Mouse (Mus musculus) limb, embryonic 13.5 days (tissue): Measurements from ENCODE around the gene Tenm2. TPM values are rescaled to one million over a fixed set of nuclear protein-coding genes. Genes with fewer than 3 reads are reported as not detected.

Source experiments
- ATAC-seq: fragments of 200-750 bp; cut with Nextera tagmentation; 2 replicates; pipeline ENCODE4 v1.8.0; 2017; ENCODE audit warnings: low read depth, moderate number of reproducible peaks, moderate TSS enrichment; ENCODE audit not compliant: low FRiP score
- H3K27ac ChIP-seq: fragments of 300-500 bp; sonication (generic); 2 replicates; pipeline ENCODE4 v1.5.1; 2015; ENCODE audit warnings: inconsistent platforms, mild to moderate bottlenecking, moderate library complexity
- H3K27me3 ChIP-seq: fragments of 300-500 bp; sonication (generic); 2 replicates; pipeline ENCODE4 v1.6.1; 2015; ENCODE audit warnings: mild to moderate bottlenecking, inconsistent platforms
- H3K36me3 ChIP-seq: fragments of 300-500 bp; sonication (generic); 2 replicates; pipeline ENCODE4 v1.6.1; 2015; ENCODE audit warnings: inconsistent platforms, mild to moderate bottlenecking, moderate library complexity
- H3K4me1 ChIP-seq: fragments of 300-500 bp; sonication (generic); 2 replicates; pipeline ENCODE4 v1.6.1; 2015; ENCODE audit warnings: inconsistent platforms
- H3K4me2 ChIP-seq: fragments of 300-500 bp; sonication (generic); replicated peaks from 2 replicates; pipeline ENCODE4 v1.6.1; 2015; ENCODE audit warnings: inconsistent platforms, mild to moderate bottlenecking, moderate library complexity
- H3K4me3 ChIP-seq: fragments of 300-500 bp; sonication (generic); 2 replicates; pipeline ENCODE4 v1.5.1; 2015; ENCODE audit warnings: moderate library complexity, mild to moderate bottlenecking, inconsistent platforms
- H3K9ac ChIP-seq: fragments of 300-500 bp; sonication (generic); 2 replicates; pipeline ENCODE4 v1.6.1; 2015; ENCODE audit warnings: mild to moderate bottlenecking, inconsistent platforms
- H3K9me3 ChIP-seq: fragments of 300-500 bp; sonication (generic); 2 replicates; pipeline ENCODE4 v1.6.1; 2016; ENCODE audit warnings: inconsistent platforms
- WGBS: fragments of 180-500 bp; shearing (Covaris S2); methylation state at CpG from one replicate; pipeline ENCODE4 v1.1.7; 2015; 5-methylcytosine and 5-hydroxymethylcytosine counted together
- polyA plus RNA-seq: library from polyadenylated mRNA; unstranded; fragments of >200 nt; fragmentation: Nextera tagmentation; extraction: Ambion mirVana; gene quantifications from 2 replicates; pipeline ENCODE4 v1.2.1, GENCODE M21; 2015

Gene Tenm2
- polyA plus RNA-seq, 1 experiment from 2014 or later: 6.4 TPM

DNA sequence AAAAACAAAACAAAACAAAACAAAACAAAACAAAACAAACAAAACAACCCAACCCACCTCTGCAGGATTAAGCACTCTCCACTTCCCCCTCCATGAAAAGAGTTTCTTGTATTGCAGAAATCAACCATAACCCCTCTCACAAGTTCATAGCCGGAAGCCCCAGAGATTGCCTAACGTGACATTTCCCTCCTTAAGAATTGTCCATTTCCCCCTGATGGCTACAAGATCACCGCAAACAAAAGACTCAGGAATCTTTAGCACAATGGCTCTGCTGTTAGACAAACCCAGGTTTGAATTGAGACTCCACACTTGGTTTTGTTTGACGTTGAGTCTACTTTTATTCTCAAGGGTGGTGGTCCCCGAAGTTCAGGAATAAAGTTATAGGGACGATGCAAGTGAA lies 1063.2 kb downstream of the Tenm2 start:
- H3K36me3 ChIP-seq: no peaks in the 10 kb centered on the region
- peaks cover 15% of the 10 kb centered on the region; the same call in 1 of the 2 replicates for H3K4me1 ChIP-seq
- no peaks in the 10 kb centered on the region for H3K27me3 ChIP-seq
- no peak overlapping the region for H3K4me3 ChIP-seq
- no peaks in the 10 kb centered on the region; the same call in 1 of the 2 replicates for H3K9me3 ChIP-seq
- no peak for ATAC-seq
- H3K27ac ChIP-seq: no peak overlapping the region
- no peak overlapping the region for H3K4me2 ChIP-seq
- no peak overlapping the region for H3K9ac ChIP-seq
- 86% methylated on average over 6 of the region's 6 CpGs for WGBS

DNA sequence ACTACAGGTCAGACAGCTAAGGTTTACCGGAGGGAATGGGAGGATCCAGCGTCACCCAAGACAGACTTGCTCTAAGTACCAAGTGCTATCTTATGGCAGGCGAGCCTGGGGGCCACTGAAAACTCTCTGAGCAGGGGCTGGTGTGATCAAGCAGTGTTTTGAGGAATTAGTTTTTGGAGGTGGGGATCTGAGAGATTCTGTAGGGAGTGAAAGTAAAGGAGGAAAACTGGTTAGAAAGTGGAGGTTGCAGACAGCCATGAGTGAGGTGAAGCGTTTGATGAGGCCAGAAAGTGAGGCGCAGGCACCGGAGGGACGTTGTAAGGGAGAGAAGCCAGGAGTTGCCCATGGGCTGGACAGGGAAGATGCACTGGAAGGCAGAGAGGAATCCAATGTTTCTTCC lies 1063.8 kb downstream of the Tenm2 start:
- peaks cover 15% of the 10 kb centered on the region; the same call in 1 of the 2 replicates for H3K4me1 ChIP-seq
- H3K4me3 ChIP-seq: no peak overlapping the region
- no peak overlapping the region for H3K9ac ChIP-seq
- ATAC-seq: no peak
- no peak overlapping the region for H3K27ac ChIP-seq
- no peaks in the 10 kb centered on the region for H3K36me3 ChIP-seq
- H3K4me2 ChIP-seq: no peak overlapping the region
- 89% methylated on average over 7 of the region's 7 CpGs for WGBS
- H3K9me3 ChIP-seq: no peaks in the 10 kb centered on the region; the same call in 1 of the 2 replicates
- no peaks in the 10 kb centered on the region for H3K27me3 ChIP-seq

DNA sequence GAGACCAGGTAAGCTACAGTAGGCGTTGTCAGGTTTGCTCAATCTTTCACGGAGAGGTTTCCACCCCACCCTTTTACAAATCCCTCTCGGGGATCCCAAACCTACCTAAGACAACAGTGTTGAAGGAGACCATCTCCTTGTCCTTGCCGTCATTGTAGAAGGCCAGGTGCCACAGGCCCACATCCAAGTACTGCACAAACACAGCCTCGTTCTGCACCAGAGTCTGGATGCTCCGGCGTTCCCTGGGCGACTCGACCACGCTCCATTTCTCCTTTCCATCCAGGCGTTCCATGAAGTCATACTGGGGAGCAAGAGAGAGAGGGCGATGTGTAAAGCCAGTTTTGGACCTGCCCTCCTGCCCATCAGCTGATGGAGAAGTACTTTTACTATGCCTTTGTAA lies 1064.5 kb downstream of the Tenm2 start:
- no peak overlapping the region for H3K9ac ChIP-seq
- no peak overlapping the region for H3K4me2 ChIP-seq
- no peaks in the 10 kb centered on the region for H3K36me3 ChIP-seq
- H3K4me1 ChIP-seq: peaks cover 15% of the 10 kb centered on the region; the same call in 1 of the 2 replicates
- no peaks in the 10 kb centered on the region for H3K27me3 ChIP-seq
- H3K27ac ChIP-seq: no peak overlapping the region
- ATAC-seq: no peak
- H3K4me3 ChIP-seq: no peak overlapping the region
- 90% methylated on average over 12 of the region's 12 CpGs for WGBS
- H3K9me3 ChIP-seq: no peaks in the 10 kb centered on the region; the same call in 1 of the 2 replicates

DNA sequence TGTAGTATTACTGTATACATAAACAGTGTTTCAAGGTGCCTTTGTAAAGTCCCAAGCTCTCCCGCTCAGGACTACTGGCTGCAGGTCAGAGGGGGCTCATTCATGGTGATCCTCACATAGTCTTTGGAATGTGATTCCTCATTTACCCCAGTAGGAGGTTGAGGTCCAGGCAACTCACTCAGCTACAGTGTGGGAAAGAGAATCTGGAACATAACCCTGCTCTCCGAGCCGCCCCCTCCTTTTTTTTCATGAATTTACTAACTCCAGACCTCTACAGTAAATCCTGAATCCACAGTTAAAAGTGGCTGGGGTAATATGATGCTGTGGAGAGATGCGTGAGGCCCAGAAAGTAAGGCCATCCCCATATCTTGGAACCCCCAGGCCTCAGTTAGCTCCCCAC lies 1066.0 kb downstream of the Tenm2 start:
- Histone ChIP-seq H3K4me1 (peaks cover 6% of the 10 kb centered on the region; the same call in 1 of the 2 replicates), H3K27ac (no peak overlapping the region), H3K9ac (no peak overlapping the region), H3K36me3 (no peaks in the 10 kb centered on the region), H3K27me3 (no peaks in the 10 kb centered on the region), H3K4me2 (no peak overlapping the region), H3K4me3 (no peak overlapping the region), H3K9me3 (no peaks in the 10 kb centered on the region; the same call in 1 of the 2 replicates)
- WGBS: 47% methylated on average over 4 of the region's 4 CpGs
- peak; percentile 77 for ATAC-seq

DNA sequence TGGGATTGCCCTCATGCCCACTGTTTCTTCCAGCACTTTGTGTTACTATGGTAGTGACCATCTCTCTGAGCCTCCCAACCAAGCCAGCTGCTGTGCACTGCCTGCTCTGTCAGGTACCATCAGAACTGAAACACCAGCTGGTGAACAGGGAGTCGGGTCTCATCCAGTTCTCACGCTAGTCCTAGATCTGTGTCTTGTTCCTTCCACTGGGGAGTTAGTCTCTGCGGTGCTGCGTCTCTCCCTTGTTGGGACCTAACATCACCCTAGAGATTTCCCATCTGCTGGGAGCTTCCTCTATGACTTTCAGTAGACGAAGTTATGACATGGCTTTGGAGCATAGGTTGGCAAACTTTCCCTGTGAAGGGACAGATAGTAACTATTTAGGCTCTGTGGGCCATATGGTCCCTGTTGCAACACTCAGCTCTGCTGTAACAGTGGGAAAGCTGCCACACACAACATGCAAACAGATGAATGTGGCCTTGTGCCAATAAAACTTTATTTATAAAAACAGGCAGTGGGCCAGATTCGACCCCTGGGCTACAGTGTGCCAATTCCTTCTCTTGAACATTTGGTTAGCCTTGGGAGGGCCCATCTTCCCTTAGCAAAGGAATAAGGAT lies 1066.7 kb downstream of the Tenm2 start:
- Histone ChIP-seq H3K9ac (no peak overlapping the region), H3K4me1 (peaks cover 6% of the 10 kb centered on the region; the same call in 1 of the 2 replicates), H3K4me3 (no peak overlapping the region), H3K4me2 (no peak overlapping the region), H3K27me3 (no peaks in the 10 kb centered on the region), H3K27ac (no peak overlapping the region), H3K9me3 (no peaks in the 10 kb centered on the region; the same call in 1 of the 2 replicates), H3K36me3 (no peaks in the 10 kb centered on the region)
- ATAC-seq: no peak
- WGBS: 83% methylated on average over 6 of the region's 6 CpGs

DNA sequence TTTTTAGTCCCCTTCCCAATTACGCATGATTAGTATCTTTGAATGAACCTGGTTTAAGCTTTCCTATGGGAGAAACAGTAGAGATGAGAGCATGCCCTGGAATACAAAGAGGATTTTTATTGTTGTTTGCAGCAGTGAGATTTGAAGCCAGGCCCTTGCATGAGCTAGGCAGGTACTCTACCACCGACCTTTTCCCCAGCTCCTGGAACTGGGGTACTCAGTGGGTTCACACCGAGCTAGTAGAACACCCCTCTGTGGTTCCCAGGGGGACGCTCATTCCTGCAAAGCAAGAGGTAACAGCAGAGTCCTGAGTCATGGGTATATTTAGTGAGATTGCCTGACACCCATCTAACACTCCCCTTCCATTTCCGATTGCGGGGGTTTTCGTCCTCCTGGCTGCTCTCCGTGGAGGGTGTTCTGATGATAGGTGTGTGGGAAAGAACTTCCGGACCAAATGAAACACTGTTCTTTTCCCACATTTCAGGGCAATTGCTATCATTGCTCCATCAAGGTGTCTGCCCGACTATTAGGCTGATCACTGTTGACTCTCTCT lies 1067.9 kb downstream of the Tenm2 start:
- no peak for ATAC-seq
- H3K9me3 ChIP-seq: no peaks in the 10 kb centered on the region; the same call in 1 of the 2 replicates
- no peaks in the 10 kb centered on the region for H3K36me3 ChIP-seq

DNA sequence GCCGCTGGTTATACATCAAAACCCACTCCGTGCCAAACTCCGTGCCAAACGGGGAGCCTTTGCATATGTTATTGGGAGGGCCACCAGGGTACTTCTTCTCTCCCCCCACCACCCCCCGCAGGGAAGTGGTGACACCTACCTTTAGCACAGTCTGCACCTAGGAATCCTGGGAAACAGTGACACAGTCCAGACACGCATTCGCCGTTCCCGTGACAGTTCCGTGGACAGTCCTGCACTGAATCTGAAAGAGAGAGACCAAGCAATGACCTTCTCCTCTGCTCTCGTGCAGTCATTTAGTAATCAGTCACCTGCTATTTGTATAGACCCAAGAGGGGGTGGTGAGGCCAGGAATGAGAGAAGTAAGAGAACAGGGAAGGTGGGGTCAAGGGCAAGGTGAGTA lies 1072.2 kb downstream of the Tenm2 start:
- no peaks in the 10 kb centered on the region; the same call in 1 of the 2 replicates for H3K9me3 ChIP-seq
- H3K27ac ChIP-seq: no peak overlapping the region
- H3K27me3 ChIP-seq: no peaks in the 10 kb centered on the region
- H3K9ac ChIP-seq: no peak overlapping the region
- no peak overlapping the region for H3K4me3 ChIP-seq
- no peaks in the 10 kb centered on the region for H3K4me1 ChIP-seq
- H3K36me3 ChIP-seq: no peaks in the 10 kb centered on the region
- no peak overlapping the region for H3K4me2 ChIP-seq
- no peak for ATAC-seq
- WGBS: 87% methylated on average over 11 of the region's 11 CpGs

More for the DNA sequence above, 1067.9 kb downstream of the Tenm2 start:
- no peak overlapping the region for H3K27ac ChIP-seq
- H3K4me2 ChIP-seq: no peak overlapping the region
- H3K4me3 ChIP-seq: no peak overlapping the region
- 85% methylated on average over 10 of the region's 10 CpGs for WGBS
- H3K4me1 ChIP-seq: peaks cover 6% of the 10 kb centered on the region; the same call in 1 of the 2 replicates
- H3K9ac ChIP-seq: no peak overlapping the region
- H3K27me3 ChIP-seq: no peaks in the 10 kb centered on the region

DNA sequence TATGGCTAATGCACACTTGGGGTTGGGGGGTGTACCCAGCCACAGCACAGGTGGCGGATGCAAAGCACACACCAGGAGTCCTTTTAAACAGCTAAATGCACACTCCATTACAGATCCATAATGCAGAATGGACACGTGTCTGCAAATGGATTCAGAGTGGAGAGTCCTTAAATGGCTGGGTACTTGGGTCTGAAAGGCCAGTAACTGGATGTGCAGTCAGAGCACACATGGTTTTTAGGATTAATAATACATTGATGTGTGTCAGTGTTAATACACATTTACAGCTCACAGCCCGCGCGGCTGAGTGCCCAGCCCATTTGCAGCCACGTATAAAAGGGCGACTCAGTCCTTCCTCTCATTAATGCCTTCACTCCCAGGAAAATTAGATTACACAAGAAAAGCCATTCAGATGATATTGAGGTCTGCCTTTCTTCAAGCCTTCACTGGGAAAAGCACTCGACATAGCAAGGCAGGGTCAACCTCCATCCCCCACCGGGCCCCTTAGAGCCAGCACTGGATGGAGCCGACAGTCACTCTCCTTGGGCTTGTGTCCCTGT lies 1073.9 kb downstream of the Tenm2 start:
- Histone ChIP-seq H3K27me3 (no peaks in the 10 kb centered on the region), H3K27ac (no peak overlapping the region), H3K4me1 (no peaks in the 10 kb centered on the region), H3K4me2 (no peak overlapping the region), H3K9ac (no peak overlapping the region), H3K4me3 (no peak overlapping the region), H3K36me3 (no peaks in the 10 kb centered on the region), H3K9me3 (no peaks in the 10 kb centered on the region)
- WGBS: 54% methylated on average over 10 of the region's 10 CpGs
- ATAC-seq: no peak

DNA sequence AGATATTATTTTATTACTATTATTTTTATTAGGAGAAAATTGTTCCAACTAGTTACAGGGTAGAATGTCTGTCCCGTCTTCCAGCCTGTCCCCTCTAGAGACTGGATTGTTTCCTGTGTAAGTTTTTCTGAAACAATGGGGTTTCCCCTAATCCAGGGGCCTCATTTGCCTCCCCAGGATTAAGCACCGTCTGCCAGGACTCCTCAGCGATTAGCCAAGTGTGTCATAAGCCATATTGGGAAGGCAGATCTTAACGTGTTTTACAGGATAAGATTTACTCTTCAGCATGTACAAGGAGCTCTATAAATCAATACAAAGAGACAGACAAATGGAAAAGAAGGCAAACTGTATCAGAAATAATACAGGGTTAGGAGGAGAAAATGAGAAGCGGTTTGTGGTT lies 1082.3 kb downstream of the Tenm2 start:
- no peak for ATAC-seq
- Histone ChIP-seq H3K27me3 (peaks cover 10% of the 10 kb centered on the region; the same call in 1 of the 2 replicates), H3K9me3 (no peaks in the 10 kb centered on the region), H3K4me2 (no peak overlapping the region), H3K9ac (no peak overlapping the region), H3K27ac (no peak overlapping the region), H3K4me1 (peaks cover 11% of the 10 kb centered on the region), H3K4me3 (no peak overlapping the region), H3K36me3 (no peaks in the 10 kb centered on the region)
- WGBS: 41% methylated on average over 5 of the region's 5 CpGs

DNA sequence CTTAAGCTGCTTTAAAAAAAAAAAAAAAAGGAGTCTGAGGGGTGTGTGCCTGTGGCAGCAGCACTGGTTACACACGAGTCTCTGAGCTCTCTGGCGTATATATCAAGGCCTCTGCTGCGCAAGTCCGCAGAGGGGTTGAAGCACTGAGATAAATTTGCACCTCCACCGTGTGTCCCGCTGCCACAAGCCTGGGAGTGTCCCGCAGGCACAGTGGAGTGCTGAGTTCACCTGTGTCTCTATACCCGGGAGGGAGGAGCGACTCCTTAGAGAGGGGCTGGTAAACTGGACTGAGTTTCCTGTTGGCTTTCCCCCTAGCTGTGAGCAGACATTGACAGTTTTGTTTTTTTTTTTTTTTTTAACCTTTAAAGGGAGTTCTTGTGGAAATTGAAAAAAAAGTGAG lies 1082.8 kb downstream of the Tenm2 start:
- Histone ChIP-seq H3K9ac (no peak overlapping the region), H3K27me3 (peaks cover 10% of the 10 kb centered on the region; the same call in 1 of the 2 replicates), H3K4me3 (no peak overlapping the region), H3K9me3 (no peaks in the 10 kb centered on the region), H3K36me3 (no peaks in the 10 kb centered on the region), H3K4me1 (peaks cover 11% of the 10 kb centered on the region), H3K27ac (no peak overlapping the region), H3K4me2 (peak overlapping the region; percentile 44)
- ATAC-seq: no peak
- 18% methylated on average over 9 of the region's 9 CpGs for WGBS

DNA sequence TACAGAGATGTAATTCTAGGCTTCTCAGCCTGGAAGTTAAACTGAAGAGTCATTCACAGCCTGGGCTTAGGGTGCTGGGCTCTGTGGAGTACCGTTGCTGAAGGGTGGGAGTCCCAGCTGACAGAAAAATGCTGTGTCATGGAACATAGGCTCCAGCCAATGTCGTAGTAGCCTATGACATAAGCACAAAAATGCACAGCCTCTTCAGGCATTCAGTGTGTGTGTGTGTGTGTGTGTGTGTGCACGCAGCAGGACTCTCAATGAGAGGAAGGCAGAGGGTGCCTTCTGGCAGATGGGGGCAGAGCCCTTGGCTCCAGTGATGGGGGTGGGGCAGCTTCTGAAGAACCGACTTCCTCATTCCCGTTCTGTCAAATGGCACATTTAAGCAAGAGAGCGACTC lies 1083.5 kb downstream of the Tenm2 start:
- H3K27me3 ChIP-seq: peaks cover 10% of the 10 kb centered on the region; the same call in 1 of the 2 replicates
- H3K36me3 ChIP-seq: no peaks in the 10 kb centered on the region
- no peak for ATAC-seq
- 16% methylated on average over 6 of the region's 6 CpGs for WGBS
- H3K4me1 ChIP-seq: peaks cover 11% of the 10 kb centered on the region
- no peak overlapping the region for H3K4me3 ChIP-seq
- no peak overlapping the region for H3K9ac ChIP-seq
- no peaks in the 10 kb centered on the region for H3K9me3 ChIP-seq
- no peak overlapping the region for H3K27ac ChIP-seq
- 0 out of 2 replicates have a peak overlapping the region, but pooled peaks have one; percentile 44 for H3K4me2 ChIP-seq

DNA sequence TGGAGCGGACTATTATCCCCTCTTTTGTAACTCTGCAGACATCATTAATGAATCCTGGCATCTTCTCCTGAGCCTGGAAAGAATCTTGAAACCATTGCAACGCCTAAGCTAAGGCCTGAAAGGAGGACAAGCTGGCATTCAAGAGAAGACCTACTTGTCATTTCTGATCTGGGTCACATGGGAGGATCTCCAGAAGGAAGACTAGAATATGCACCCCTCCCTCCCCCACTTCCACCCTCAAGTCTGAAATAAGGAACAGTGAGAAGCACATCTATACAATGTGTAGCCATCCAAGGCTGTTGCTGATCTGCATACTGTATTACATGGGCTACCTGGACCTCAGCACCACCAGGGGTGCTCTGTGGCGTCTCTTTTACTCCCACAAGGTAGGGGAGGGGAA lies 1086.7 kb downstream of the Tenm2 start:
- Histone ChIP-seq H3K27me3 (peaks cover 5% of the 10 kb centered on the region; the same call in 1 of the 2 replicates), H3K9me3 (no peaks in the 10 kb centered on the region), H3K36me3 (no peaks in the 10 kb centered on the region), H3K4me2 (no peak overlapping the region), H3K27ac (no peak overlapping the region), H3K4me3 (no peak overlapping the region), H3K4me1 (peaks cover 11% of the 10 kb centered on the region), H3K9ac (no peak overlapping the region)
- no peak for ATAC-seq
- 78% methylated on average over 3 of the region's 3 CpGs for WGBS
